In the genomic region with DNA sequence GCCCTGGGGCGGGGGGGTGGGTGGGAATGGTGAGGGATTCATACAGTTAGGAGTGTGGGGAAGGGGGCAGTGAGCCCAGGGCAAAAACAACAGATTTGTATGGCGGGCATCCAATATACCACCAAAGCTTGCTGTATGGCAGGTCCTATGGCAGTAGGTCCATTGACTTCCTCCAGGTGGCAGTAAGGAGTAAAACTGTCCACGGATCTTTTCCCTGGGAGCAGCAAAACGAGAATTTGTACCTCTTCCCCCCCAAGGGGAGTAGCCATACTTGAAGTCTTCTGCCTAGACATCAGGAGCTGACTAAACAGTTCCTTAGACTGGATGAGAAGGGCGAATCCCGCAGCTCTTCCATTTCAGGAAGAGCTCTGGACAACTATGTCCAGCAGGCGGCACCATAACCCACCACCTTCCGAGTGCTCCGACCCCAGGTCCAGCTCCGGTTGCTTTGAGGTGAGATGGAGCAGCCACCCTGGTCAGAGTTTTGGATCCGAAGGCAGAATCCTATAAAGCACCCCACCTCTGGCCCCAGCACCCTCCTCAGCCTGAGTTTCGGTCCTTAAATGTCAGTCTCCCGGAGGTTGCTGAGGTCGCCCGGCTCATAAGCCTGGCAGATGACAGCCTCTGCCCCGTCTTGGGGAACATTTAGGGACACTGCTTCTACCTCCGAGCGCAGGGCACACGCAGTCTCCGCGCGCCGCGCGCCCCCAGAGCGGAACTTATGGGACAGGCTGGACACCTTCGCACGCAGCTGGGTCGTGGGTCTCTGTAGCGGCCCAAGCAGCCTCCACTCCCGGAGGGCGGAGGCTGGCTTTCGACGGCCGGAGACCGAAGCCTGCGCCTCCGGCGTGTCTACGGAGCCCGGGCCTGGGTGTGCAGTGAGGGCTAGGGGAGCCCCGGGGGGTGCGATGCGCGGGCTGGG, we compare ENCODE assay signal across 8 mouse cellular contexts. TPM values are rescaled to one million over a fixed set of nuclear protein-coding genes. Genes with fewer than 3 reads are reported as not detected.
DNase-seq lines count a peak whose midpoint lies in the region; ATAC-seq lines count a peak whose summit lies in the region.

No protein-coding gene starts in this region.

- peaks cover 3% of the 10 kb centered on the region; the same call in 1 of the 2 replicates for H3K4me1 ChIP-seq in limb, embryonic 11.5 days (ENCODE audit: control insufficient read depth, insufficient read depth, low read length)
- peaks cover 27% of the 10 kb centered on the region for H3K4me1 ChIP-seq in midbrain, embryonic 10.5 days

- H3K4me2 ChIP-seq in limb, embryonic 11.5 days (ENCODE audit: low read depth, severe bottlenecking), result peak overlapping the region; percentile 48

- H3K9me3 ChIP-seq in limb, embryonic 11.5 days (ENCODE audit: control insufficient read depth, low read length), result no peaks in the 10 kb centered on the region
- no peaks in the 10 kb centered on the region for H3K9me3 ChIP-seq in midbrain, embryonic 10.5 days (replicated peaks)

- H3K27ac ChIP-seq in limb, embryonic 11.5 days (replicated peaks; ENCODE audit: low read depth, low read length), result no peak overlapping the region
- H3K27ac ChIP-seq in midbrain, embryonic 10.5 days (replicated peaks), result 0 out of 2 replicates have a peak overlapping the region, but pooled peaks have one; percentile 38

- 3% methylated on average over 45 of the region's 45 CpGs for WGBS in limb, embryonic 11.5 days
- WGBS in midbrain, embryonic 10.5 days, result 4% methylated on average over 45 of the region's 45 CpGs

- peaks cover 38% of the 10 kb centered on the region for H3K27me3 ChIP-seq in limb, embryonic 11.5 days (ENCODE audit: control insufficient read depth, insufficient read depth, low read length)
- H3K27me3 ChIP-seq in midbrain, embryonic 10.5 days (ENCODE audit: low read depth, poor library complexity, severe bottlenecking), result peaks cover 61% of the 10 kb centered on the region

- DNase-seq in ovary, postnatal 36 days (ENCODE audit: low spot score), result peak; percentile 66
- no peak for DNase-seq in ovary, postnatal 10 days (ENCODE audit: low spot score)
- DNase-seq in cerebellum, postnatal 14 days, result peak; percentile 74 to 83
- DNase-seq in frontal cortex, postnatal 36 days (ENCODE audit: low spot score in 2 of 2), result peak; percentile 57 to 62
- DNase-seq in hindlimb bud, embryonic 11.5 days (ENCODE audit: extremely low spot score, low read depth, low spot score), result peak; percentile 56
- DNase-seq in limb, embryonic 11.5 days (ENCODE audit: low spot score), result peak; percentile 82
- DNase-seq in midbrain, embryonic 10.5 days (ENCODE audit: low spot score), result peak; percentile 77
- peak; percentile 17 to 27 for DNase-seq in spleen, postnatal 36 days (ENCODE audit: low spot score in 2 of 2)

- H3K36me3 ChIP-seq in limb, embryonic 11.5 days (ENCODE audit: control insufficient read depth, insufficient read depth, low read length), result no peaks in the 10 kb centered on the region
- H3K36me3 ChIP-seq in midbrain, embryonic 10.5 days, result no peaks in the 10 kb centered on the region

- ATAC-seq in limb, embryonic 11.5 days (ENCODE audit: insufficient number of reproducible peaks, low FRiP score, low TSS enrichment, low read depth), result peak; percentile 58; the same call in 1 of the 2 replicates

- H3K9ac ChIP-seq in limb, embryonic 11.5 days (ENCODE audit: low read length), result 0 out of 2 replicates have a peak overlapping the region, but pooled peaks have one; percentile 43

- peak overlapping the region; percentile 29 for H3K4me3 ChIP-seq in limb, embryonic 11.5 days (ENCODE audit: low read depth, low read length)
- peak overlapping the region; percentile 59 for H3K4me3 ChIP-seq in midbrain, embryonic 10.5 days

RNA-seq across cellular contexts. Expression of gene Adra1d, which starts 16.4 kb away (rescaled TPM):
- polyA plus RNA-seq in limb, embryonic 11.5 days (2014; fragmentation: Nextera tagmentation; extraction: Ambion mirVana), result not detected in 2 replicates
- 0.47 and 0.60 TPM in 2 replicates for polyA plus RNA-seq in midbrain, embryonic 10.5 days (2016; fragmentation: Nextera tagmentation; extraction: Ambion mirVana)

RNA-seq across cellular contexts. Expression of gene Smox, which starts 54.4 kb away (rescaled TPM):
- 57.4 and 59.2 TPM in 2 replicates for polyA plus RNA-seq in limb, embryonic 11.5 days (2014; fragmentation: Nextera tagmentation; extraction: Ambion mirVana)
- polyA plus RNA-seq in midbrain, embryonic 10.5 days (2016; fragmentation: Nextera tagmentation; extraction: Ambion mirVana), result 29.5 and 37.2 TPM in 2 replicates
